Mouse (Mus musculus) midbrain, embryonic 13.5 days (tissue): Measurements from ENCODE around the gene A430033K04Rik. TPM values are rescaled to one million over a fixed set of nuclear protein-coding genes. Genes with fewer than 3 reads are reported as not detected.

Source experiments
- microRNA-seq: library from miRNA; unstranded; fragments of <30 nt; microRNA quantifications from one replicate; pipeline ENCODE4, GENCODE M21; 2016
- polyA plus RNA-seq: library from polyadenylated mRNA; unstranded; fragments of >200 nt; fragmentation: Nextera tagmentation; extraction: Ambion mirVana; gene quantifications from 2 replicates; pipeline ENCODE4 v1.2.1, GENCODE M21; 2015

Gene A430033K04Rik
- polyA plus RNA-seq, 1 experiment from 2014 or later, result 24.4 TPM

Small RNA genes within 50 kb of the gene (microRNA-seq; reads per million reads assigned to microRNA genes)
- gene Gm24082, result not detected

Other genes with a start within 250 kb of the A430033K04Rik start
- gene Zfp157, start 181.4 kb upstream of the A430033K04Rik start, polyA plus RNA-seq, result 76.3 and 77.6 TPM in 2 replicates
- not detected in 2 replicates for gene 1700123K08Rik, start 58.1 kb upstream of the A430033K04Rik start, polyA plus RNA-seq
- 91.2 and 95.3 TPM in 2 replicates for gene Zfp68, start 3.1 kb upstream of the A430033K04Rik start, polyA plus RNA-seq
- gene Fam20c, start 131.7 kb downstream of the A430033K04Rik start, polyA plus RNA-seq, result 32.9 and 38.0 TPM in 2 replicates
- gene Gm5294, start 197.2 kb downstream of the A430033K04Rik start, polyA plus RNA-seq, result not detected in 2 replicates